10 mouse cellular contexts compared by ENCODE assay signal in the genomic region with DNA sequence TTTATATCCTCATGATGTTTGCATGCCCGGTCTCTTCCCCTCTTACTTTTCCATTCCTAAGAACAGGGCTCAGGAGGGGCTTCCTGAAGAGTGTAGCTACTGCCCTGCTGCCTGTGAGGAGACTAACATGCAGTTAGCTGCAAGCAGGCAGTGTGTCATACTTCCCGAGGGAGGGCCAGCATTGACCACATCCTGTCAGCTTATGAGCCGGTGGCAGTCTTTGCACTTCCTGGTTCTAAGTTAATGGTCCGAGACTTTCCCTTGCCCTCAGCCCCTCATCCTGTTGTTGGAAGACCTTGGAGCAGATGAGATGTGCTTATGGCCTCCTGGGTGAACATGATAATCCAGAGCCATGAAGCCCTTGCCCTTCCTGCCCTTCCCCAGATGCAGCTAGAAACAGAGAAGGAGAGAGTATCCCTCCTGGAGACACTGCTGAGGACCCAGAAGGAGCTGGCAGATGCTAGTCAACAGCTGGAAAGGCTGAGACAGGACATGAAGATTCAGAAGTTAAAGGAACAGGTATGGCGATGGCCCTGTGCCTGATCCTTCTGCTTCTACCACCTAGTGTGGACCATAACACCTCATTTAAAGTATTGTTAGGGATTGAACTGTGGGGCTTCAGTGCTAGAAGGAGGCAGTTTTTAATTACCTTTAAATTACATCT. TPM values are rescaled to one million over a fixed set of nuclear protein-coding genes. Genes with fewer than 3 reads are reported as not detected.
DNase-seq lines count a peak whose midpoint lies in the region; ATAC-seq and TF ChIP-seq lines count a peak whose summit lies in the region.
"Had no signal": no experiment of that assay in that cellular context is flagged by ENCODE, and none has a peak within 500 bp of the region (broad histone marks: within the 10 kb centered on the region; RNA-seq: fewer than 3 reads in every experiment).

No protein-coding gene starts in this region.

- intact Hi-C loops in left cerebral cortex, postnatal 4 days (cut with DNase I), result loop anchor here (10.0 kb wide), 1 partner anchor 185 kb away; no protein-coding TSS in a partner anchor

- ATAC-seq in CD4-positive, CD25-positive, alpha-beta regulatory T cell, adult 4 months, result peak; percentile 98
- ATAC-seq in granulocyte monocyte progenitor cell, adult 5-6 weeks (replicated peaks; ENCODE audit: poor library complexity, severe bottlenecking), result peak; percentile 97
- no peak for ATAC-seq in forebrain, embryonic 12.5 days (ENCODE audit: low FRiP score)

- DNase-seq in kidney, postnatal 25 days, result peak; percentile 48 to 62
- no peak for DNase-seq in layer of hippocampus, postnatal 14 days (ENCODE audit: low spot score in 2 of 2)
- DNase-seq in urinary bladder, postnatal 4 days (ENCODE audit: low spot score in 2 of 2), result no peak
- DNase-seq in left cerebral cortex, postnatal 4 days, result no peak

- H3K9me3 ChIP-seq in forebrain, embryonic 12.5 days, result no peaks in the 10 kb centered on the region
- H3K9me3 ChIP-seq: limb, embryonic 15.5 days had no signal

- H3K4me1 ChIP-seq in forebrain, embryonic 12.5 days, result no peaks in the 10 kb centered on the region
- H3K4me1 ChIP-seq: limb, embryonic 15.5 days had no signal

- no peak overlapping the region for H3ac ChIP-seq in myocyte (ENCODE audit: control insufficient read depth, insufficient read length)

- H3K4me2 ChIP-seq in myocyte (ENCODE audit: low read depth), result peak overlapping the region; percentile 89
- no peak overlapping the region for H3K4me2 ChIP-seq in forebrain, embryonic 12.5 days
- H3K4me2 ChIP-seq: limb, embryonic 15.5 days had no signal

- H3K36me3 ChIP-seq in myocyte (ENCODE audit: control insufficient read depth, insufficient read depth), result peaks cover 26% of the 10 kb centered on the region
- peaks cover 94% of the 10 kb centered on the region for H3K36me3 ChIP-seq in forebrain, embryonic 12.5 days (replicated peaks)

- TF ChIP-seq POLR2A in myocyte (IDR thresholded peaks at IDR 0.05; ENCODE audit: insufficient read length, low read depth), result peak; percentile 55

- no peak overlapping the region for H3K9ac ChIP-seq in forebrain, embryonic 12.5 days
- H3K9ac ChIP-seq: limb, embryonic 15.5 days had no signal

- H3K4me3 ChIP-seq in myocyte, result peak overlapping the region; percentile 9
- no peak overlapping the region for H3K4me3 ChIP-seq in forebrain, embryonic 12.5 days (replicated peaks)
- H3K4me3 ChIP-seq: limb, embryonic 15.5 days had no signal

- no peaks in the 10 kb centered on the region for H3K27me3 ChIP-seq in myocyte (ENCODE audit: control insufficient read depth, insufficient read depth, insufficient read length)
- H3K27me3 ChIP-seq in forebrain, embryonic 12.5 days, result no peaks in the 10 kb centered on the region
- H3K27me3 ChIP-seq: limb, embryonic 15.5 days had no signal

- peaks cover 3% of the 10 kb centered on the region for H3K79me2 ChIP-seq in myocyte (ENCODE audit: control insufficient read depth, insufficient read depth)

- no peak overlapping the region for H3K27ac ChIP-seq in forebrain, embryonic 12.5 days
- H3K27ac ChIP-seq: limb, embryonic 15.5 days had no signal

- WGBS in forebrain, embryonic 12.5 days, result 93% methylated on average over 5 of the region's 5 CpGs

TF ChIP-seq in myocyte, 11 proteins besides CTCF, POLR2A, EP300 and RAD21:
- TF ChIP-seq REST (IDR thresholded peaks at IDR 0.05; ENCODE audit: insufficient read depth, insufficient read length) (no peak), POLR2AphosphoS2 (IDR thresholded peaks at IDR 0.05; ENCODE audit: insufficient read length, low read depth) (peak; percentile 31)

RNA-seq across cellular contexts. Expression of a gene that starts 23.2 kb away (rescaled TPM):
- 10 to 100 TPM; 34.0 to 50.2 TPM for polyA plus RNA-seq in CD4-positive, CD25-positive, alpha-beta regulatory T cell, adult 4 months (2017; shearing (Covaris generic))
- total RNA-seq in granulocyte monocyte progenitor cell, adult 5-6 weeks (2014; fragmentation: Nextera tagmentation), result 33.3 and 44.4 TPM in 2 replicates
- 39.0 and 41.6 TPM in 2 replicates for total RNA-seq in granulocyte monocyte progenitor cell, adult 5-6 weeks (2017)
- polyA plus RNA-seq in myocyte (2012; fragmentation: generic; extraction: Trizol), result 13.0 TPM
- 28.9 and 30.5 TPM in 2 replicates for polyA plus RNA-seq in forebrain, embryonic 12.5 days (2016; fragmentation: Nextera tagmentation; extraction: Ambion mirVana)
- 10 to 100 TPM; 18.0 to 19.3 TPM for total RNA-seq in layer of hippocampus, postnatal 14 days (2021)
- total RNA-seq in left cerebral cortex, postnatal 4 days (2021), result 10 to 100 TPM; 22.2 to 23.9 TPM

RNA-seq across cellular contexts. Expression of a gene that starts 28.3 kb away (rescaled TPM):
- polyA plus RNA-seq in CD4-positive, CD25-positive, alpha-beta regulatory T cell, adult 4 months (2017; shearing (Covaris generic)), result 1 to 10 TPM; 1.1 to 4.9 TPM
- 1.4 TPM in 1 of 2 replicates, not detected in the other for total RNA-seq in granulocyte monocyte progenitor cell, adult 5-6 weeks (2014; fragmentation: Nextera tagmentation)
- total RNA-seq in granulocyte monocyte progenitor cell, adult 5-6 weeks (2017), result 0.30 TPM in 1 of 2 replicates, not detected in the other
- polyA plus RNA-seq in myocyte (2012; fragmentation: generic; extraction: Trizol), result 0.29 TPM
- 1.3 TPM in 2 replicates for polyA plus RNA-seq in forebrain, embryonic 12.5 days (2016; fragmentation: Nextera tagmentation; extraction: Ambion mirVana)
- 1 to 10 TPM in 1 of 2 experiments, under 1 TPM in 1; 0.93 to 1.5 TPM for total RNA-seq in layer of hippocampus, postnatal 14 days (2021)
- 1 to 10 TPM in 1 of 2 experiments, under 1 TPM in 1; 0.86 to 1.4 TPM for total RNA-seq in left cerebral cortex, postnatal 4 days (2021)

RNA-seq across cellular contexts. Expression of a gene that starts 28.4 kb away (rescaled TPM):
- polyA plus RNA-seq in CD4-positive, CD25-positive, alpha-beta regulatory T cell, adult 4 months (2017; shearing (Covaris generic)), result 100 to 1,000 TPM; 131 to 182 TPM
- 184 and 197 TPM in 2 replicates for total RNA-seq in granulocyte monocyte progenitor cell, adult 5-6 weeks (2014; fragmentation: Nextera tagmentation)
- 78.5 and 96.2 TPM in 2 replicates for total RNA-seq in granulocyte monocyte progenitor cell, adult 5-6 weeks (2017)
- polyA plus RNA-seq in myocyte (2012; fragmentation: generic; extraction: Trizol), result 372 TPM
- 196 and 199 TPM in 2 replicates for polyA plus RNA-seq in forebrain, embryonic 12.5 days (2016; fragmentation: Nextera tagmentation; extraction: Ambion mirVana)
- 100 to 1,000 TPM; 186 to 201 TPM for total RNA-seq in layer of hippocampus, postnatal 14 days (2021)
- 100 to 1,000 TPM; 271 to 274 TPM for total RNA-seq in left cerebral cortex, postnatal 4 days (2021)

RNA-seq across cellular contexts. Expression of a gene that starts 34.3 kb away (rescaled TPM):
- not detected for polyA plus RNA-seq in CD4-positive, CD25-positive, alpha-beta regulatory T cell, adult 4 months (2017; shearing (Covaris generic))
- total RNA-seq in granulocyte monocyte progenitor cell, adult 5-6 weeks (2014; fragmentation: Nextera tagmentation), result not detected in 2 replicates
- total RNA-seq in granulocyte monocyte progenitor cell, adult 5-6 weeks (2017), result not detected in 2 replicates
- 2.8 TPM for polyA plus RNA-seq in myocyte (2012; fragmentation: generic; extraction: Trizol)
- polyA plus RNA-seq in forebrain, embryonic 12.5 days (2016; fragmentation: Nextera tagmentation; extraction: Ambion mirVana), result 2.1 and 2.9 TPM in 2 replicates
- total RNA-seq in layer of hippocampus, postnatal 14 days (2021), result under 1 TPM; 0.43 to 0.69 TPM
- total RNA-seq in left cerebral cortex, postnatal 4 days (2021), result 1 to 10 TPM in 1 of 2 experiments, under 1 TPM in 1; 0.99 to 1.8 TPM

RNA-seq across cellular contexts. Expression of a gene that starts 38.9 kb away (rescaled TPM):
- polyA plus RNA-seq in CD4-positive, CD25-positive, alpha-beta regulatory T cell, adult 4 months (2017; shearing (Covaris generic)), result not detected
- total RNA-seq in granulocyte monocyte progenitor cell, adult 5-6 weeks (2014; fragmentation: Nextera tagmentation), result not detected in 2 replicates
- total RNA-seq in granulocyte monocyte progenitor cell, adult 5-6 weeks (2017), result not detected in 2 replicates
- 0.13 TPM for polyA plus RNA-seq in myocyte (2012; fragmentation: generic; extraction: Trizol)
- polyA plus RNA-seq in forebrain, embryonic 12.5 days (2016; fragmentation: Nextera tagmentation; extraction: Ambion mirVana), result not detected in 2 replicates
- not detected for total RNA-seq in layer of hippocampus, postnatal 14 days (2021)
- total RNA-seq in left cerebral cortex, postnatal 4 days (2021), result not detected
- polyA plus RNA-seq: brain, embryonic 14.5 days had no signal

Comparison
In these comparisons a context has a peak if more than half of its experiments do, and no peak if none do; other contexts are left out.
1. DNase-seq: peak in kidney, postnatal 25 days (2 of 2); none in layer of hippocampus, postnatal 14 days (0 of 2), urinary bladder, postnatal 4 days (0 of 2) and left cerebral cortex, postnatal 4 days (single experiment).